Mouse (Mus musculus): Measurements from ENCODE around the gene Tcl1b4. TPM values are rescaled to one million over a fixed set of nuclear protein-coding genes. Genes with fewer than 3 reads are reported as not detected.

Tcl1b4 gene
- total RNA-seq, 1 experiment from 2014 or later, result not detected

DNA sequence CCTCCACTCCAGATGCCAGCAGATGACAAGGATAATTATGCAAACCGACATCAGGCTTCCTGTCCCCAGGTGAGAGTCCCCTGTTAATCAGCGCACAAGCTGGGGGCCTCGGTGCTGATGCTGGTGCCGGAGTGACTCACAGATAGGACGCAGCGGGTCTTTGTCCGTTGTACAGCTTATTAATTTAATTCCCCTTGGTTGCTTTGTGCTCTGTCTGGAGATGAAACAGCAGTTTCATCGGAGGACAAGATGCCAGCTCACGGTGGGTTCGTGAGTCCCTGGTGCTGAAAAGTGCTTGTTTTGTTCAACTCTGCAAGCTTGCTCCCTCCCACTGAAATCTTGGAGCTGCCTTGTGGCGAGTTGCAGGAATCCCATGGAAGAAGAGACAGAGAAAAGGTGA, 32.6 kb downstream of the Tcl1b4 start:
- no peak for ATAC-seq (replicated peaks; ENCODE audit: insufficient number of reproducible peaks, low FRiP score, low TSS enrichment, poor library complexity, severe bottlenecking)

DNA sequence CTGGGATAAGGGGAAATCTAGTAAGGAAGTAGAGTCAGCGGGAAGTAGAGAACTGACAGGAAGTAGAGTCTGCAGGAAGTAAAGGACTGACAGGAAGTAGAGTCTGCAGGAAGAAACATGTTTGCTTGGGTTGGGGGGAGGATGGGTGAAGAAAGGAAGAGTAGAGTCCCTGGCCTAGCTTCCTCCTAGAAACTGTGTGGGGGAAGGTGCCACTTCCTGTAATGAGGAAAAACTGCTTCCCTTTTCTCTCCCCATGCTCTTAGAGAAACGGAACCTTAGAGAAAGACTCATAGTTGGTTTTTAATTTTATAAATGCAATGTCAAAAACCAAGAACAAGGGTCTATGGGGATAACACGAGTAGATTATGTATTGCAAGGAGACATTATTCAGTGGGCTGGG, 33.3 kb downstream of the Tcl1b4 start:
- no peak for ATAC-seq (replicated peaks; ENCODE audit: insufficient number of reproducible peaks, low FRiP score, low TSS enrichment, poor library complexity, severe bottlenecking)

- ATAC-seq (replicated peaks; ENCODE audit: insufficient number of reproducible peaks, low FRiP score, low TSS enrichment, poor library complexity, severe bottlenecking), result no peak
These were observed 37.3 kb downstream of the Tcl1b4 start for GRCm38 (mm10) chr12:105239060-105239459.

- ATAC-seq (replicated peaks; ENCODE audit: insufficient number of reproducible peaks, low FRiP score, low TSS enrichment, poor library complexity, severe bottlenecking), result no peak
These were observed 47.0 kb downstream of the Tcl1b4 start for GRCm38 (mm10) chr12:105248763-105249233.

GRCm38 (mm10) chr12:105253796-105254195, 52.0 kb downstream of the Tcl1b4 start:
- no peak for ATAC-seq (replicated peaks; ENCODE audit: insufficient number of reproducible peaks, low FRiP score, low TSS enrichment, poor library complexity, severe bottlenecking)

Other genes starting within 250 kb of the Tcl1b4 start
- gene Syne3, start 192.1 kb upstream of the Tcl1b4 start, total RNA-seq (2017), result 44.7 to 96.7 TPM (median 53.9 TPM) in 3 replicates
- gene Glrx5, start 169.3 kb upstream of the Tcl1b4 start, total RNA-seq (2017), result 6.8 to 10.9 TPM (median 10.2 TPM) in 3 replicates
- not detected in 3 replicates for gene Tcl1b2, start 55.9 kb upstream of the Tcl1b4 start, total RNA-seq (2017)
- not detected in 3 replicates for gene Tcl1b1, start 42.3 kb upstream of the Tcl1b4 start, total RNA-seq (2017)
- not detected in 3 replicates for gene Tcl1b5, start 25.6 kb upstream of the Tcl1b4 start, total RNA-seq (2017)
- gene Tcl1b3, start 10.9 kb upstream of the Tcl1b4 start, total RNA-seq (2017), result not detected in 3 replicates
- gene Tcl1, start 20.8 kb downstream of the Tcl1b4 start, total RNA-seq (2017), result not detected in 3 replicates
- gene Tunar, start 131.9 kb downstream of the Tcl1b4 start, total RNA-seq (2017), result not detected in 3 replicates